Mouse (Mus musculus): Measurements from ENCODE around the gene Cpxm2. TPM values are rescaled to one million over a fixed set of nuclear protein-coding genes. Genes with fewer than 3 reads are reported as not detected.

The Cpxm2 gene
- polyA plus RNA-seq, 1 experiment from 2014 or later, result 0.28 TPM

DNA sequence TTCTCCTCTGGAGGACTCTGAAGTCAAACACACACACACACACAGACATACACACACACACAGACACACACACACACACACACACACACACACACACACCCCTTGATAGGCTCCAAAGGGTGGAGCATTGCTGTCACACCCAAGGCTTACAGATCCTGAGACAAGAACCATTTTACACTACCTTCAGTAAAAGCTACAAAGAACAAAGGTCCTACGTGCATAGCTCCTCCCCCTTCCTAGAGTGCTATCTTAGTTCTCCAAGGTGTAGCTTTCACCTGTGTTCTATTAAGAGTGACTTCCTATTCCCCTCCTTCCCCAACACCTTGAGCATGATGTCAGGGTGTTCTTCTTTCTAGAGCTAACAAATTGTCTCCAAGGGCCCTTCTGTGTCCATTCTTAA lies 78.7 kb downstream of the Cpxm2 start:
- Histone ChIP-seq H3K27ac (no peak overlapping the region), H3K4me3 (replicated peaks) (no peak overlapping the region), H3K4me1 (replicated peaks) (no peaks in the 10 kb centered on the region), H3K4me2 (no peak overlapping the region), H3K9ac (no peak overlapping the region), H3K9me3 (replicated peaks) (no peaks in the 10 kb centered on the region), H3K27me3 (no peaks in the 10 kb centered on the region), H3K36me3 (no peaks in the 10 kb centered on the region)
- 52% methylated on average over 1 of the region's 1 CpGs for WGBS (ENCODE audit: insufficient replicate concordance)
- DNase-seq (no peak), ATAC-seq (ENCODE audit: low read depth) (no peak)

GRCm38 (mm10) chr7:132074503-132074902 lies 80.0 kb downstream of the Cpxm2 start:
- H3K4me2 ChIP-seq, result no peak overlapping the region
- H3K27me3 ChIP-seq, result no peaks in the 10 kb centered on the region
- H3K9ac ChIP-seq, result no peak overlapping the region
- H3K27ac ChIP-seq, result no peak overlapping the region
- DNase-seq (no peak), ATAC-seq (ENCODE audit: low read depth) (no peak)
- no peaks in the 10 kb centered on the region for H3K9me3 ChIP-seq (replicated peaks)
- no peak overlapping the region for H3K4me3 ChIP-seq (replicated peaks)
- WGBS (ENCODE audit: insufficient replicate concordance), result 34% methylated on average over 3 of the region's 3 CpGs
- no peaks in the 10 kb centered on the region for H3K4me1 ChIP-seq (replicated peaks)
- no peaks in the 10 kb centered on the region for H3K36me3 ChIP-seq

- Histone ChIP-seq H3K4me1 (replicated peaks) (no peaks in the 10 kb centered on the region), H3K36me3 (no peaks in the 10 kb centered on the region), H3K27me3 (no peaks in the 10 kb centered on the region), H3K9ac (no peak overlapping the region), H3K4me3 (replicated peaks) (no peak overlapping the region), H3K27ac (no peak overlapping the region), H3K9me3 (replicated peaks) (no peaks in the 10 kb centered on the region), H3K4me2 (no peak overlapping the region)
- no peak for DNase-seq
- 77% methylated on average over 6 of the region's 6 CpGs for WGBS (ENCODE audit: insufficient replicate concordance)
- ATAC-seq (ENCODE audit: low read depth), result no peak
These were observed 83.5 kb downstream of the Cpxm2 start for GRCm38 (mm10) chr7:132070877-132071625.

- no peak for ATAC-seq (ENCODE audit: low read depth)
- WGBS (ENCODE audit: insufficient replicate concordance), result 58% methylated on average over 5 of the region's 5 CpGs
- no peak overlapping the region for H3K4me2 ChIP-seq
These were observed 86.6 kb downstream of the Cpxm2 start for GRCm38 (mm10) chr7:132067951-132068350.

GRCm38 (mm10) chr7:132067511-132067910 lies 87.0 kb downstream of the Cpxm2 start:
- no peaks in the 10 kb centered on the region for H3K36me3 ChIP-seq
- H3K27ac ChIP-seq, result no peak overlapping the region
- H3K9ac ChIP-seq, result no peak overlapping the region
- no peaks in the 10 kb centered on the region for H3K4me1 ChIP-seq (replicated peaks)
- DNase-seq (no peak), ATAC-seq (ENCODE audit: low read depth) (no peak)
- H3K9me3 ChIP-seq (replicated peaks), result no peaks in the 10 kb centered on the region
- no peaks in the 10 kb centered on the region for H3K27me3 ChIP-seq
- H3K4me2 ChIP-seq, result no peak overlapping the region
- H3K4me3 ChIP-seq (replicated peaks), result no peak overlapping the region
- WGBS (ENCODE audit: insufficient replicate concordance), result 67% methylated on average over 5 of the region's 5 CpGs

More at GRCm38 (mm10) chr7:132067951-132068350, 86.6 kb downstream of the Cpxm2 start:
- DNase-seq, result no peak
- Histone ChIP-seq H3K9me3 (replicated peaks) (no peaks in the 10 kb centered on the region), H3K4me3 (replicated peaks) (no peak overlapping the region), H3K36me3 (no peaks in the 10 kb centered on the region), H3K27me3 (no peaks in the 10 kb centered on the region), H3K9ac (no peak overlapping the region), H3K27ac (no peak overlapping the region), H3K4me1 (replicated peaks) (no peaks in the 10 kb centered on the region)

DNA sequence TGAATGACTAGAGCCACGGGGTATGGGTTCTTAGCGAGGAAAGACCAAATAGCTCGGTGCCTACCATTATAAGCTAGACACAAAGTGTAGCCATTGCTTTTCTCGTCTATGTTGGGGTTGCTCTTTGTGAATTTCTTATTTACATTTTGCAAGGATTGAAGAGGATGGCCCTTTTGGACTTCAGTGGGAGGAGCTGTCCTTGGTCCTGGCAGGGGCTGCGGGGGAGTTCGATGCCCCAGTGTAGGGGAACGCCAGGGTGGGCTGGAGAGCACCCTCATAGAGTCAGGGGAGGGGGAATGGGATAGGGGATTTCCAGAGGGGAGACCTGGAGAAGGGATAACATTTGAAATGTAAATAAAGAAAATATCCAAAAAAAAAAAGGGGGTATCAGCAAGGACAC lies 94.4 kb downstream of the Cpxm2 start:
- DNase-seq, result no peak
- Histone ChIP-seq H3K4me3 (replicated peaks) (no peak overlapping the region), H3K27me3 (no peaks in the 10 kb centered on the region), H3K36me3 (no peaks in the 10 kb centered on the region), H3K27ac (no peak overlapping the region), H3K9ac (no peak overlapping the region), H3K4me1 (replicated peaks) (no peaks in the 10 kb centered on the region), H3K9me3 (replicated peaks) (no peaks in the 10 kb centered on the region), H3K4me2 (no peak overlapping the region)
- whole genome bisulfite sequencing (ENCODE audit: insufficient replicate concordance), result 51% methylated on average over 7 of the region's 7 CpGs
- ATAC-seq (ENCODE audit: low read depth), result no peak

- Histone ChIP-seq H3K9ac (no peak overlapping the region), H3K4me3 (replicated peaks) (no peak overlapping the region), H3K27ac (no peak overlapping the region), H3K27me3 (no peaks in the 10 kb centered on the region), H3K4me1 (replicated peaks) (no peaks in the 10 kb centered on the region), H3K36me3 (no peaks in the 10 kb centered on the region), H3K4me2 (no peak overlapping the region), H3K9me3 (replicated peaks) (no peaks in the 10 kb centered on the region)
- 68% methylated on average over 7 of the region's 7 CpGs for WGBS (ENCODE audit: insufficient replicate concordance)
- ATAC-seq (ENCODE audit: low read depth) (no peak), DNase-seq (no peak)
These were observed 98.0 kb downstream of the Cpxm2 start for GRCm38 (mm10) chr7:132056565-132056964.

DNA sequence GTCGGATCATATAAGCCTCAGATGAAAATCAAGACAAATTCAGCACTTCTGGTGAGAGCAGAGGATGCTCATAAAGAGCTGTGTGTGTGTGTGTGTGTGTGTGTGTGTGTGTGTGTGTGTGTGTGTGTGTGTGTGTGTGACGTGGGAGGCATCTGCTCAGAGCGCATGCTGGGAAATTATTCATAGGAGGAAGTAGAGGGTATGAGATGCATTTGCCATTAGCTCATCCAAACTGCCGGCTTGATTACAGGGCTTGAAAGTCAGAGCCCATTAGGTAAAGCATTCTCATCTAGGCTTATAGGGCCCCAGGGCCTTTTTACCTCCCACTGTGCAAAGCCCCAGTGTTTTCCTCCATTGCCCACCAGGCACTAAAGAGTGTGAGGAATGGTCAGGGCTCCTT lies 107.9 kb downstream of the Cpxm2 start:
- no peak overlapping the region for H3K9ac ChIP-seq
- no peak overlapping the region for H3K4me3 ChIP-seq (replicated peaks)
- H3K4me1 ChIP-seq (replicated peaks), result no peaks in the 10 kb centered on the region
- no peaks in the 10 kb centered on the region for H3K36me3 ChIP-seq
- H3K27ac ChIP-seq, result no peak overlapping the region
- no peak overlapping the region for H3K4me2 ChIP-seq
- no peak for DNase-seq
- H3K27me3 ChIP-seq, result no peaks in the 10 kb centered on the region
- no peaks in the 10 kb centered on the region for H3K9me3 ChIP-seq (replicated peaks)
- no peak for ATAC-seq (ENCODE audit: low read depth)
- WGBS (ENCODE audit: insufficient replicate concordance), result 45% methylated on average over 4 of the region's 4 CpGs

- no peaks in the 10 kb centered on the region for H3K9me3 ChIP-seq (replicated peaks)
- no peak overlapping the region for H3K4me3 ChIP-seq (replicated peaks)
- H3K27ac ChIP-seq, result no peak overlapping the region
- DNase-seq, result no peak
- H3K27me3 ChIP-seq, result no peaks in the 10 kb centered on the region
- H3K4me2 ChIP-seq, result no peak overlapping the region
- no peak for ATAC-seq (ENCODE audit: low read depth)
- H3K9ac ChIP-seq, result no peak overlapping the region
- H3K36me3 ChIP-seq, result no peaks in the 10 kb centered on the region
- WGBS (ENCODE audit: insufficient replicate concordance), result 62% methylated on average over 6 of the region's 6 CpGs
- no peaks in the 10 kb centered on the region for H3K4me1 ChIP-seq (replicated peaks)
These were observed 122.5 kb downstream of the Cpxm2 start for GRCm38 (mm10) chr7:132031940-132032531.

- H3K4me2 ChIP-seq, result no peak overlapping the region
- no peaks in the 10 kb centered on the region for H3K9me3 ChIP-seq (replicated peaks)
- WGBS (ENCODE audit: insufficient replicate concordance), result 54% methylated on average over 6 of the region's 6 CpGs
- H3K4me1 ChIP-seq (replicated peaks), result no peaks in the 10 kb centered on the region
- H3K9ac ChIP-seq, result no peak overlapping the region
- ATAC-seq (ENCODE audit: low read depth), result no peak
- H3K27me3 ChIP-seq, result no peaks in the 10 kb centered on the region
- no peak for DNase-seq
- no peak overlapping the region for H3K27ac ChIP-seq
- no peaks in the 10 kb centered on the region for H3K36me3 ChIP-seq
- no peak overlapping the region for H3K4me3 ChIP-seq (replicated peaks)
These were observed 127.9 kb downstream of the Cpxm2 start for GRCm38 (mm10) chr7:132026671-132027070.

GRCm38 (mm10) chr7:132025591-132025990 lies 128.9 kb downstream of the Cpxm2 start:
- Histone ChIP-seq H3K9me3 (replicated peaks) (no peaks in the 10 kb centered on the region), H3K4me1 (replicated peaks) (no peaks in the 10 kb centered on the region), H3K9ac (no peak overlapping the region), H3K4me2 (no peak overlapping the region), H3K27me3 (no peaks in the 10 kb centered on the region), H3K4me3 (replicated peaks) (no peak overlapping the region), H3K36me3 (no peaks in the 10 kb centered on the region), H3K27ac (no peak overlapping the region)
- WGBS (ENCODE audit: insufficient replicate concordance), result 48% methylated on average over 6 of the region's 6 CpGs
- DNase-seq (no peak), ATAC-seq (ENCODE audit: low read depth) (no peak)

- 56% methylated on average over 3 of the region's 3 CpGs for WGBS (ENCODE audit: insufficient replicate concordance)
- H3K9ac ChIP-seq, result no peak overlapping the region
These were observed 138.6 kb downstream of the Cpxm2 start for GRCm38 (mm10) chr7:132015933-132016332.

More at GRCm38 (mm10) chr7:132015933-132016332, 138.6 kb downstream of the Cpxm2 start:
- Histone ChIP-seq H3K36me3 (no peaks in the 10 kb centered on the region), H3K27ac (no peak overlapping the region), H3K4me1 (replicated peaks) (no peaks in the 10 kb centered on the region), H3K9me3 (replicated peaks) (no peaks in the 10 kb centered on the region), H3K27me3 (no peaks in the 10 kb centered on the region), H3K4me2 (no peak overlapping the region), H3K4me3 (replicated peaks) (no peak overlapping the region)
- DNase-seq, result no peak
- ATAC-seq (ENCODE audit: low read depth), result no peak
